In the genomic region with DNA sequence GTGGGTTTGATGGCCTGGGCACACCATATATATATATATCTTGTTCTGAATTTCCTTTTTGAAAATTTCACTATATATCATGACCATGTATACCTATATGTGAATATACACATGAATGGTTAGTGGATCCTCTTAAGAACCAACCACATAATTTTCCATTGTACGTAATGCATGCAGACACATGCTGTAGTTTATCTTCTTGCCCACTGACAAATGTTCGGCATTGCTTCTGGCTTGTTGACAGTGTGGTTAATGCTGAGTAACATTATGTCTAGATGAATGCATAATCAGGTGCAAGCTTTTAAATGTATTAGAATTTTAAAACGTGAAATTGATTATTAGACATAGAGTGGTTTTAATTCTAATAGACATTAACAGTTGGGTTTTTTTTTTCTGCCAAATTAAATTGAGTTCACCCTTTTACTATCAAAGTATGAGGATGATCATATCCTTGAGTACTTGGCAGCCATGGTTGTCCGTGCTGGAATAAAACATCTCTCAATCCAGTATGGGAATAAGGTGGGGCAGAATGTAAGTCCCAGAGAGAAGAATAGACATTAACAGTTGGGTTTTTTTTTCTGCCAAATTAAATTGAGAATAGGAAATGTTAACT, we compare ENCODE assay signal across 16 mouse cellular contexts.
"Had no signal": no experiment of that assay in that cellular context is flagged by ENCODE, and none has a peak within 500 bp of the region (broad histone marks: within the 10 kb centered on the region; RNA-seq: fewer than 3 reads in every experiment).

No protein-coding gene starts in this region.

- H3K4me3 ChIP-seq: neural tube, embryonic 13.5 days; neural tube, embryonic 15.5 days; stomach, embryonic 15.5 days had no signal

- DNase-seq: retina, postnatal 1 day; right cerebral cortex, adult 18-20 months; right cerebral cortex, postnatal 14 days; right cerebral cortex, postnatal 25 days; right cerebral cortex, postnatal 4 days; spleen, adult 18-20 months; thymus, adult 18-20 months; thymus, adult 2 months; thymus, postnatal 14 days; thymus, postnatal 25 days; thymus, postnatal 36 days; thymus, postnatal 4 days had no signal

- H3K27ac ChIP-seq: neural tube, embryonic 13.5 days; neural tube, embryonic 15.5 days; stomach, embryonic 15.5 days; stomach, postnatal 0 days had no signal

- H3K9me3 ChIP-seq: neural tube, embryonic 13.5 days; neural tube, embryonic 15.5 days; stomach, embryonic 15.5 days had no signal

- H3K4me1 ChIP-seq: neural tube, embryonic 13.5 days; neural tube, embryonic 15.5 days; stomach, embryonic 15.5 days had no signal

- H3K4me2 ChIP-seq: neural tube, embryonic 13.5 days; neural tube, embryonic 15.5 days; stomach, embryonic 15.5 days had no signal

- H3K27me3 ChIP-seq: neural tube, embryonic 13.5 days; neural tube, embryonic 15.5 days; stomach, embryonic 15.5 days had no signal

- H3K36me3 ChIP-seq: neural tube, embryonic 13.5 days; neural tube, embryonic 15.5 days; stomach, embryonic 15.5 days had no signal

- H3K9ac ChIP-seq: neural tube, embryonic 13.5 days; neural tube, embryonic 15.5 days; stomach, embryonic 15.5 days had no signal
